Mouse (Mus musculus) ES-E14 (cell line): ENCODE measurements at regions not wholly inside any gene's neighbourhood (a gene's known extent, or its start where the extent isn't known, plus 50 kb on each side); places are given as distances from the start of the nearest gene placed in this dataset.

Source experiments
- DNase-seq: peaks from one replicate; pipeline ENCODE4 v3.0.0-alpha.2; 2013; ENCODE audit warnings: low read depth, low spot score
- H3K27ac ChIP-seq: 2 replicates; pipeline ENCODE4 v1.5.1; 2012; ENCODE audit warnings: low read depth, mild to moderate bottlenecking, low read length, moderate library complexity, mixed read lengths; ENCODE audit not compliant: poor library complexity, insufficient read depth, severe bottlenecking
- H3K36me3 ChIP-seq: 2 replicates; pipeline ENCODE4 v1.6.1; 2012; ENCODE audit warnings: mild to moderate bottlenecking, low read length, moderate library complexity, mixed read lengths; ENCODE audit not compliant: control insufficient read depth, poor library complexity, insufficient read depth, severe bottlenecking
- H3K4me1 ChIP-seq, 2 experiments: fragments of 150-350 bp in 1 of 2; sonication (generic) in 1 of 2; 2 replicates each; pipeline ENCODE4 v1.6.1; 2012; ENCODE audit warnings: low read length in 2 of 2, mild to moderate bottlenecking in 1 of 2, mixed read lengths in 1 of 2; ENCODE audit not compliant: control insufficient read depth in 2 of 2, insufficient read depth in 2 of 2, poor library complexity in 1 of 2
- H3K4me3 ChIP-seq, 2 experiments: fragments of 150-350 bp in 1 of 2; sonication (generic) in 1 of 2; 2 replicates each; pipeline ENCODE4 v1.5.1; 2012; ENCODE audit warnings: low read length in 2 of 2, low read depth in 1 of 2, mild to moderate bottlenecking in 1 of 2, mixed read lengths in 1 of 2; ENCODE audit not compliant: insufficient read depth in 1 of 2, poor library complexity in 1 of 2, severe bottlenecking in 1 of 2
- H3K9ac ChIP-seq: 2 replicates; pipeline ENCODE4 v1.6.1; 2012; ENCODE audit warnings: low read depth, mild to moderate bottlenecking, low read length, mixed read lengths; ENCODE audit not compliant: poor library complexity, insufficient read depth, severe bottlenecking
- H3K9me3 ChIP-seq: fragments of 150-350 bp; sonication (generic); 2 replicates; pipeline ENCODE4 v1.6.1; 2012; ENCODE audit warnings: low read depth, mild to moderate bottlenecking, low read length; ENCODE audit not compliant: control insufficient read depth, insufficient read depth
- CHD2 ChIP-seq: IDR thresholded peaks from 2 replicates; pipeline ENCODE4 v1.6.1; 2014; ENCODE audit warnings: mild to moderate bottlenecking, low read depth, low read length, inconsistent platforms
- HCFC1 ChIP-seq: IDR thresholded peaks from 2 replicates; pipeline ENCODE4 v1.6.1; 2012; ENCODE audit warnings: low read length, inconsistent platforms, borderline replicate concordance; ENCODE audit not compliant: insufficient read depth
- MAFK ChIP-seq: IDR thresholded peaks from 2 replicates; pipeline ENCODE4 v1.6.1; 2014; ENCODE audit warnings: mild to moderate bottlenecking, low read depth, low read length, inconsistent platforms; ENCODE audit not compliant: insufficient read depth
- ZC3H11A ChIP-seq: IDR thresholded peaks from 2 replicates; pipeline ENCODE4 v1.6.1; 2012; ENCODE audit warnings: low read depth, mild to moderate bottlenecking, inconsistent platforms, low read length, borderline replicate concordance
- ZNF384 ChIP-seq: IDR thresholded peaks from 2 replicates; pipeline ENCODE4 v1.6.1; 2012; ENCODE audit warnings: low read depth, low read length, inconsistent platforms
- in situ Hi-C, 2 experiments: fragments of 600-800 bp; cut with MboI; formaldehyde crosslinking; loops; one replicate each; pipeline ENCODE4 v1.15.1; 2025; ENCODE audit warnings: low sequenced_read_pairs in 2 of 2, inconsistent platforms in 1 of 2; ENCODE audit not compliant: unreplicated experiment in 2 of 2

GRCm38 (mm10) chr13:11201978-11202377 is 841.3 kb upstream of the Chrm3 start:
- no peak overlapping the region for H3K9ac ChIP-seq
- H3K4me1 ChIP-seq, result no peaks in the 10 kb centered on the region
- no peak overlapping the region for H3K27ac ChIP-seq
- H3K9me3 ChIP-seq, result no peaks in the 10 kb centered on the region
- TF ChIP-seq ZNF384, result no peak
- TF ChIP-seq CHD2, result no peak
- no peak for TF ChIP-seq HCFC1
- no peak for TF ChIP-seq MAFK
- no peak for DNase-seq
- in situ Hi-C loops, result no loop called here
- H3K36me3 ChIP-seq, result no peaks in the 10 kb centered on the region
- no peak overlapping the region for H3K4me3 ChIP-seq

GRCm38 (mm10) chr13:11192471-11192870 is 831.8 kb upstream of the Chrm3 start:
- in situ Hi-C loops, result no loop called here

GRCm38 (mm10) chr13:11181191-11181590 is 820.5 kb upstream of the Chrm3 start:
- Histone ChIP-seq H3K9ac (no peak overlapping the region), H3K36me3 (no peaks in the 10 kb centered on the region), H3K4me1 (no peaks in the 10 kb centered on the region), H3K9me3 (no peaks in the 10 kb centered on the region), H3K27ac (no peak overlapping the region), H3K4me3 (no peak overlapping the region)
- TF ChIP-seq CHD2 (no peak), ZNF384 (no peak), MAFK (no peak), ZC3H11A (no peak), HCFC1 (no peak)
- DNase-seq, result no peak
- in situ Hi-C loops, result no loop called here

More at GRCm38 (mm10) chr13:11192471-11192870, 831.8 kb upstream of the Chrm3 start:
- no peak overlapping the region for H3K9ac ChIP-seq
- TF ChIP-seq ZC3H11A (no peak), CHD2 (no peak), HCFC1 (no peak), ZNF384 (no peak), MAFK (no peak)
- no peaks in the 10 kb centered on the region for H3K4me1 ChIP-seq
- H3K27ac ChIP-seq, result no peak overlapping the region
- no peaks in the 10 kb centered on the region for H3K9me3 ChIP-seq
- no peak overlapping the region for H3K4me3 ChIP-seq
- no peak for DNase-seq
- no peaks in the 10 kb centered on the region for H3K36me3 ChIP-seq

GRCm38 (mm10) chr13:11180356-11180755 is 819.7 kb upstream of the Chrm3 start:
- Histone ChIP-seq H3K36me3 (no peaks in the 10 kb centered on the region), H3K27ac (no peak overlapping the region), H3K9me3 (no peaks in the 10 kb centered on the region), H3K9ac (no peak overlapping the region), H3K4me3 (no peak overlapping the region), H3K4me1 (no peaks in the 10 kb centered on the region)
- DNase-seq, result no peak
- in situ Hi-C loops, result no loop called here
- TF ChIP-seq ZC3H11A (no peak), MAFK (no peak), HCFC1 (no peak), CHD2 (no peak), ZNF384 (no peak)

GRCm38 (mm10) chr13:11178586-11178985 is 817.9 kb upstream of the Chrm3 start:
- H3K9ac ChIP-seq, result no peak overlapping the region
- in situ Hi-C loops, result no loop called here
- no peaks in the 10 kb centered on the region for H3K9me3 ChIP-seq
- no peak overlapping the region for H3K27ac ChIP-seq
- no peak overlapping the region for H3K4me3 ChIP-seq
- no peak for DNase-seq
- no peaks in the 10 kb centered on the region for H3K36me3 ChIP-seq
- H3K4me1 ChIP-seq, result no peaks in the 10 kb centered on the region
- TF ChIP-seq CHD2 (no peak), MAFK (no peak), ZC3H11A (no peak), ZNF384 (no peak), HCFC1 (no peak)
